Mouse (Mus musculus): ENCODE results near the gene Poldip2.
"Not testable (repeated sequence)": the region's sequence is repeated elsewhere in the genome, so short reads cannot be mapped to it uniquely, and the experiment has no call there.

Poldip2 gene

DNA sequence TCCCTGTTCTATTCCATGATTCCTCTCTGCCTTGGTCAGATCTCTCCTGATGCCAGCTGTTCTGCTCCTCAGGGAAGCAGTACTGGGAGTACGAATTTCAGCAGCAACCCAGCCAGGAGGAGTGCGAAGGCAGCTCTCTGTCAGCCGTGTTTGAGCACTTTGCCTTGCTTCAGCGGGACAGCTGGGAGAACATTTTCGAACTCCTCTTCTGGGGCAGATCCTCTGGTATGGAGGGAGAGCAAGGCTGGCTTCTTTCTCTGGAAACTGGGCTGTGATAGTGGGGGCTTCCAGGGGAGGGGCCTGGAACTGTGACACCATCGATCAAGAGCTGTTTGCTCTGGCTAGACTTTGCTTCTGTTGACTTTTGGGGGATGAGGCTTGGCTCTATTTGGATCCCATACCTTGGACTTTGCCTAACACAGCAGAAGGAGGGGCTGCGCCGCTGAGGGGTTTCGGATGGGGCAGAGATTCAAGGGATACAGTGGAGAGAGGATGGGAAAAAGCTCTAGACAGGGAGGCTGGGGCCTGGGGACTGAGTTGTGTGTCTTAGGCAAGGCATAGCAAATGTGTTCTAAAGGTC is 11.3 kb upstream of the Poldip2 start:
- no peak for DNase-seq (ENCODE audit: extremely low read depth, low read depth)

DNA sequence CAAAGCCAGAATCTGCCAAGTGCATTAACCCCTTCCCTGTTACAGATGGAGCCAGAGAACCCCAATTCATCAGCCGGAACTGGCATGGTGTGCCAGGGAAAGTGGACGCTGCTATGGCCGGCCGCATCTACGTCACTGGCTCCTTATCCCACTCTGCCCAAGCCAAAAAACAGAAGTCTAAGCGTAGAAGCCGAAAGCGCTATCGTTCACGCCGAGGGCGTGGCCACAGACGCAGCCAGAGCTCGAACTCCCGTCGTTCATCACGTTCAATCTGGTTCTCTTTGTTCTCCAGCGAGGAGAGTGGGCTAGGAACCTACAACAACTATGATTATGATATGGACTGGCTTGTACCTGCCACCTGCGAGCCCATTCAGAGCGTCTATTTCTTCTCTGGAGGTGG is 10.5 kb upstream of the Poldip2 start:
- peak; percentile 52 for DNase-seq (ENCODE audit: extremely low read depth, low read depth)

DNA sequence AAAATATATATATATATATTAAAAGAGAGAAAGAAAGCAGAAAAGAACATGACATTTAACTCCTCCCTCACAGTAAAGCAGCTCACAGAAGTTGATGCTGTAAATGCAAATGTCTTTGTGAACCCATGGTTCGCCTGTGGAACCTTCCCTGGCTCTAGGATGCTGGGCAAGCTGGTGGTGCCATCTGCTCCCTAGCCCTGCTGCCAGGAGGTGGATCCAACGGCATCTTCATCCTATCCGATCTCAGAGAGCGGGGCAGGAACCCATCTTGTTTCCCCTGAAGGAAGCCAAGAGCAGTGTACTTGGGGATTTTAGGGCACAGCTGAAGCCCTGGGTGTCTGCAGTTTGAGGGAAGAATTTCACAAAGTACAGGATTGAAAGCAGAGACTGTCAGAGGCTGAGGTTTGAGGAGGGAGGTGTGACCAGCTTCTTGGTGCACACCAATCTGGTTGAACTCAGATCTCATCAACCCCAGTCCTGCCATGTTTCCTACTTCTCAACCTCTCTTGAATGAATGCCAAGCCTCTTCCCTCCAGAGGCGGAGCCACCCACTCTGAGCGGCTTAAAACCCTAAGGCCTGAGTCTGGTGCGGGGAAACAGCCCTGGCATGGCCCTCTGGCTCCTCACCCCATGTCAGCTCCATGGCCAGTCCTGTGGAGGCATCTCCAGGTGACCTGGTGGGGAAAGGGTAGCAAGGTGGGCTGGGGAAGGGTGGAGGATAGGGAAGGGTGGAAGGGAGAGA is 8.9 kb upstream of the Poldip2 start, which contains the start of gene Sebox:
Sebox (plus strand) TSS at position 539 of the 742 bp plus-strand sequence.
- no peak for DNase-seq (ENCODE audit: extremely low read depth, low read depth)

DNA sequence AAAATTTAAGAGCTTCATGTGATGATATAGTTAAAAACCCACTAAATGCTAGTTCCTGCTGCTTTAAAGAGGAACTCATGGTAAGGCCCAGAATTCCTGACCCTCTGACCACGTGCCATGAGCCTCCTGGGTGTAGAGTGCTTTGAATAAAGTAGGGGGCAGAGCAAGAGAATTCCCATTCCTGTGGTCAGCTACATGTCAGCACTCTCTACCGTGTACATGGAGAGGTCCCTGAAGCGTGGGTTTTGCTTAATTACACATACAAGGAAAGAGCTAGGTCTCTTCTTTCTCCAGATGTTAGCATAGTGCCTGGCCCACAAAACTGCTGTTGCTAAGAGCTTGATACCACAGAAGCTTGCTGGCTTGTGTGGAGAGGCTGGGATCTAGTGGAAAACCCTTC is 6.6 kb upstream of the Poldip2 start:
- no peak for DNase-seq (ENCODE audit: extremely low read depth, low read depth)

DNA sequence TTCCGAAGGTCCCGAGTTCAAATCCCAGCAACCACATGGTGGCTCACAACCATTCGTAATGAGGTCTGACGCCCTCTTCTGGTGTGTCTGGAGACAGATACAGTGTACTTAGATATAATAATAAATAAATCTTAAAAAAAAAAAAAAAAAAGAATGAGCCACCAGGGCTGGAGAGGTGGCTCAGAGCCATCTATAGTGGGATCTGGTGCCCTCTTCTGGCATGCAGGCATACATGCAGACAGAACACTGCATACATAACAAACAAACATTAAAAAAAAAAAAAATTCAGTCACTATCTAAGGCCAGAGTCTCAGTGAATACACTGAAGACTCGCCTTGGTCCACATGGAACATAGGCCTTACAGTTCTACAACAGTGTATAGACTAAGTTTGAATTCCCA is 2.8 kb upstream of the Poldip2 start:
- DNase-seq (ENCODE audit: extremely low read depth, low read depth): no peak

DNA sequence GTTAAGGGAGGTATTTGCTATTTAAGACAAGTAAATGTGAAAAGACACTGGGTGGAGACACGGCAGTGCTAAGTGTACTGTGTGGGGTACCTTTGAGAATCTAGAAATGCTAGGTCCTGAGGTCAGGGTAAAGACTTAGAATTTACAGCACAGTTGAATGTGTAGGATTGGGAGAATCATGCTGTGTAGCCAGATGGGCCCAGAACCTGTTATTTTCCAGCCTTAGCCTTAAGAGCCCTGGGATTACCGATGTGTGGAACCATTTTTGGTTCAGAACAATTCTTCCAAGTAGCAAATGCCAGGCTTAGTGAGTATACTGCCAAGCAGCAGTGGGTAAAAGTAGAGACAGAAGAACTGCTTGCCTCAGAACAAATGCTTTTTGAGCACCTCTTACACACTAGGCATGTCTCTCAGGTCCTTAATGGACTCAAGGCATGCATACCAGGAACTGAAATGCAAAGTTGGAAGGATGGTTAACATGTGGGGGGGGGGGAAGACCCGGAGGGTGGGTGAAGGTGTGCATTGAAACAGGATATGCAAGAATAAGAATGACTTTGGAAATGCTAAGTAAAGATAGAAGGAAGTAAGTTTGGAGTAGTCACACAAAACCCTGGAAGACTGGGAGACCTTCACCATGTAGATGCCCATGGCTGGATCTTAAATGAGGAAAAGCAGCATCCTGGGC is 1.3 kb downstream of the Poldip2 start:
- DNase-seq (ENCODE audit: extremely low read depth, low read depth): no peak

DNA sequence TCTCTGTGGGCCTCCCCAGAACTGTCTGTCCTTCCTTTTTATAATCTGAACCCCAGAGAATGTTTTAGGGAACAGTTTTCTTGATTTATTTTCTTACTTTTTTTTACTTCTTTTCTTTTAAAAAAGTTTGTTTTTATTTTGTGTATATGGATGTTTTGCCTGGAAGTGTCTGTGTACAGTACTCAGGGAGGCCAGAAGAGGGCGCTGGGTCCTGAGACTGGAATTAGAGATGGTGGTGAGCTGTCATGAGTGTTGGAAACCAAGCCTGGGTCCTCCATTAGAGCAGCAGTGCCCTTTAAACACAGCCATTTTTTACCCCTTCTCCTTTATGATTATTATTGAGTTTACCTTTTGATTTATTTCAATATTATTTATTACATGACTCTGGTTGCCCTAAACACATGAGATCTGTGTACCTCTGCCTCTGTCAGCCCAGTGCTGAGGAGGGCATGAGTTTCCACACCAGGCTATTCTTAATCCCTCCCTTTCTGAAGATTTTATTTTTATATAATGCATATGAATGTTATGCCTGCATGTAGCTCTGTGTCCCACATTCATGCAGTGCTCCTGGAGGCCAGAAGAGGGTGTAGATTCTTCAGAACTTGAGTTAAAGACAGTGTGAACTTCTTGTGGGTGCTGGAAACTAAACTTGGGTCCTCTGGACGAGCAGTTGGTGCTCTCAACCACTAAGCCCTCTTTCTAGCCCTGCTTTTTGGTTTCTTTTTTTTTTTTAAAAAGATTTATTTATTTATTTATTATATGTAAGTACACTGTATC is 3.7 kb downstream of the Poldip2 start:
- no peak for DNase-seq (ENCODE audit: extremely low read depth, low read depth)

DNA sequence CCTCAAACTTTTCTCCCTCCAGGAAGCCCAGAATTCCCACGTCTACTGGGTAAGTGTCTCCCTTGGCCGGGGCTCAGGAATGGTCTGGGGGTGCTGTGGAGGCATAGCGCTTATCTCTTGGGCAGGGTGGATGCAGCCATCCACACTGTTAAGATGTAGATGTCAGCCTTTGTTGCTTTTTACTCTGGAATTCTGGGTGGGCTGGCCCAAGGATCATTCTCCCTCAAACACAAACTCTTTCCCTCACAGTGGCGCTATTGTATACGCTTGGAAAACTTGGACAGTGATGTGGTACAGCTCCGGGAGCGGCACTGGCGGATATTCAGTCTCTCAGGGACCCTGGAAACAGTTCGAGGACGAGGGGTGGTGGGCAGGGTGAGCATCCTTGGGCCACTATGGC is 6.9 kb downstream of the Poldip2 start:
- no peak for DNase-seq (ENCODE audit: extremely low read depth, low read depth)

DNA sequence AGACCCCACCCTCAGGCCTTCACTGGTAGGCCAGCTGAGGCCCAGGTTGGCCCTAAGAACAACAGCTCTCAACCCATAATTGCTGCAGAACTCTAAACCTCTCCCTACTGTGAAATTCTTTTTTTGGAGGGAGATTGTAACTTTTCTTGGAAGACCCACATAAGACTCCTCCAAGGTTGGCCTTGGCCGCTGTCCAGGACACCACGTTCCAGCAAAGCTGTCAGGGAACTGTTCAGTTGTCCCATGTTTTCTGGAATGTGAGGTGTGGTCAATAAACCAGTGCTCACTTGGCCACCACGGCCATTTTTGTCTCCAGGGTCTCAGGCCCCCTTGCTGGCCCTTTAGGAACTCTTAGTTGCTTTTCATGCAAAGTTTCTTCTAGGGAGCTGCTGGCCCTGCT is 9.9 kb downstream of the Poldip2 start:
- no peak for DNase-seq (ENCODE audit: extremely low read depth, low read depth)

DNA sequence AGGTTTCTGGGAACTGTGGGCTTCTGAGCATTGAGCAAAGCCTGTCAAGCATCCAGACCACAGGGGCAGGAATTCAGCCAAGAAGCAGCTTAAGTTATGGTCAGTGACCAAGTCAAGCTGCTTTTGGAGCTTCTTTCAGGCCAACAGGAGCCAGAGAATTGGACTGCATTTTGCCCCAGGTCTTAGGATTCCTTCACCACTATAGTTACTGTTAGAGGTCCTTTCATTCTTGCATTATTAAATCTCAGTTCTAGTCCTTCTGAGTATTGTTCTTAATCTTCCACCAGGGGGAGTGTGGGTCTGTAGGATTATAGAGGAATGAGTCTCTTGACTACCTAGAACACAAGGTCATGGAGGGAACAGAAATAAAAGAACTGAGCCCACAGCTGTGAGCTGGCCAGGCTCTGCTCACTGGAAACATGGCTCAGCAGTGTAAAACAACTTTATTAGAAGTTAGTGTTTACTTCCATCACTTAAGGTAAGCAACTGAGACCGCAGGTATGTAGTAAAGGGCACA is 10.5 kb downstream of the Poldip2 start:
- no peak for DNase-seq (ENCODE audit: extremely low read depth, low read depth)

DNA sequence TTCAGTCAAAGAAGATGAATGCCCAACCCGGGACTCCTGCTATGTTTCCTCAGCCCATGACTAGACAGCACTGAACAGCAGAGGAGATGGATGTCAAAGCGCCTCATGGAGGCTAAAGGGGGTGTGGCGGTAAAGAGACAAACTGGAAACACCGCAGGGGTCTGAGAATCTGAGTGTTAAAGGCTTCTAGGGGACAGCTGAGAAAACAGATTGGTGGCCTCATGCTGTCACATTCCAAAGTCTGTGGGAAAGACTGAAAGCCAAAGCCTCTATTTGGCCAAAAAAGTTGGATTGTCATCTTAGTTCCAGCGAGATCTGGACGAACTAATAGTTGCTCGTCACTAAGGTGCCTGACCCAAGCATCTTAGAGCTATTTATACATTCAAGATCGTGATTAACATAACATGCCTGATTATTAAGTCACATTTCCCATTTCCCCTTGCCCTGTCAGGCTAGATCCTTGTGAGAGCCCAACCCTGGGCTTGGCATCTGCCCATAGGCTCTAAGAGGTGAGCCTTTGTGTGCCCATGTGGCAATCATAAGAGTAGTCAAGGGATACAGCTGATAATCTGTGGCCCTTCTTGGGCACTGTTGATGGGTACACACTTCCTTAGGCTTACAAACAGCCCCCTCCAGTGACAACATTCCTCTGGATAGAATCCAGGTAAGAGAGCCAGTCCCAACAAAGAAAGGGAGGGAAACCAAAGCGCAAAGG is 11.4 kb downstream of the Poldip2 start:
- no peak for DNase-seq (ENCODE audit: extremely low read depth, low read depth)

DNA sequence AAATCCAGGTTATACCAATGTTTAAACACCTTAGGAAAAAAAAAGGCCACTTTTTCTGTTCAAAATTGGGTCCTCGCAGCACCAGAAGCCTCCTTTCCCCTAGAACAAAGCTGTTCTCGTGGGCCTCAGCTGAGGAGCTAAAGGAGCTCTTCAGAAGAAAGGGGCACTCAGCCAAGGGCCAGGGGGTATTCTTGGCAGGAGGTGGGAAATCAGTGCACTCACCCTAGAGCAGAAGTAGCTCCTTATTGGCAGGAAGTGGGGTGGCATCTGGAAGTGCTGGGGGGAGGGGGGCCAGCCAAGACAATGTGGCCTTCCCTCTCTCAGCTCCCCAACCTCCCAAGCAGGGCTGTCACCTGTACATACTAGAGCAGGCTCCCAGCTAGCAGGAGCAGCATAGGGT is 12.8 kb downstream of the Poldip2 start:
- DNase-seq (ENCODE audit: extremely low read depth, low read depth): no peak

DNA sequence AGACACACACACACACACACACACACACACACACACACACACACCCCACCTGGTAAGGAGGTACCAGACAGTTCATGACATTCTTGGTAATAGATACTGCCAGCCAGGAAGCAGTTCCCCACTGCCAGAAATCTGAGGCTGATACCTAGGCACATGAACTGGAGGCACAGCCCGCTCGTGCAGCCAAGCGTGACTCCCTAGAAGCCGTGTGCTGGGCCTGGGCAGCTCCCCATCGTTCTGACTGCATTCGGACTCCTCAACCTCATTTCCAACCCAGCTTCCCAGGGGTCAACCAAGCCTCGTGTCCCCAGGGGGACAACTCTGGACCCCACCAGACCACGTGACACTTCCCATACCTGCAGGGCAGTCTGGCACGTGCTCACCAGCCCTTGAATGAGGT is 16.7 kb downstream of the Poldip2 start:
- no peak for DNase-seq (ENCODE audit: extremely low read depth, low read depth)

DNA sequence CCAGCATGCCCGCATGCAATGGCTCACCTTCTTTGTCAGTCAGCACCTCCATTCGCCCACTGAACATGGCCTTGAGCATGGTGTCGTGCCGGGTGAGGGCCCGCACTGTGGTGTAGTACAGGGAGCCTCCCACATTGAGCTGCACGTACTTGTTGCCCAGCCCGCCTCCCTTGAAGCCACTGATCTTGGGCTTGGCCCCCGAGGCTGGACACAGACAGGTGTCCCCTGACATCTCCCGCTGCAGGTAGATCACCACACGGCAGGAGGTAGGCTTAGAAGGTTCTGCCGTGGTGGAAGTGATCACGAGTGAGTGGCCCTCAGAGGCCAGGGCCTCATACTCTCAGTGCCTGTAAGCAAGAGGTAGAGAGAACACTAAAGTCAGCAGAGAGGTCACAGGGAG is 18.0 kb downstream of the Poldip2 start:
- no peak for DNase-seq (ENCODE audit: extremely low read depth, low read depth)

DNA sequence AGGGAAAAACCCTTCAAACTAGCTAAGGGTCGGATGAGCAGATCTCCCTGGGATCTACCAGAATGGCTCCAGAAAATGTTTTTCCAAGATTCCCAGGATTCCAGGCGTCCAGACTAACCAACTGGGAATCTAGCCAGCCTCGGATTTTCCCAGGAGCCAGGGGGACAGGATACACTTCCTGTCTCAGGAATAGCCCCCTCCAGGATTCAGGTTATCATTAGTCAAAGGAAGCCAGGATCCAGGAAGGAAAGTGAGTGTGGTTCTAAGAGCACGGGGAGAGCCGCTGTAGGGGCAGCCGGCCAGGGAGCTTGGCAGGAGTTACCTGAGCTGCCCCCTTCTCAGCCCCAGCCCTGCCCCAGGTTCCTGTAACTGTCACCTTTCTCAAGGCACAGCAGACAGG is 19.1 kb downstream of the Poldip2 start:
- no peak for DNase-seq (ENCODE audit: extremely low read depth, low read depth)

DNA sequence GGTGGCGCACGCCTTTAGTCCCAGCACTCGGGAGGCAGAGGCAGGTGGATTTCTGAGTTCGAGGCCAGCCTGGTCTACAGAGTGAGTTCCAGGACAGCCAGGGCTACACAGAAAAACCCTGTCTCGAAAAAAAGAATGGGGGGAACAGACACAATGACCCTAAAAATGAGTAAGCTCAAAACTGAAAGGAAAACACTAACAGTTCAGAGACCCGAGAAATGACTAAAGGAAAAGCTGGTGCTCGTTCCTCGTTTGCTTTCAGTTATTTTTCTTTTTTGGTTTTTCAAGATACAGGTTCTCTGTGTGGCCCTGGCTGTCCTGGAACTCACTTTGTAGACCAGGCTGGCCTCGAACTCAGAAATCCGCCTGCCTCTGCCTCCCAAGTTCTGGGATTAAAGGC is 19.5 kb downstream of the Poldip2 start:
- not testable (repeated sequence) for DNase-seq (ENCODE audit: extremely low read depth, low read depth)

DNA sequence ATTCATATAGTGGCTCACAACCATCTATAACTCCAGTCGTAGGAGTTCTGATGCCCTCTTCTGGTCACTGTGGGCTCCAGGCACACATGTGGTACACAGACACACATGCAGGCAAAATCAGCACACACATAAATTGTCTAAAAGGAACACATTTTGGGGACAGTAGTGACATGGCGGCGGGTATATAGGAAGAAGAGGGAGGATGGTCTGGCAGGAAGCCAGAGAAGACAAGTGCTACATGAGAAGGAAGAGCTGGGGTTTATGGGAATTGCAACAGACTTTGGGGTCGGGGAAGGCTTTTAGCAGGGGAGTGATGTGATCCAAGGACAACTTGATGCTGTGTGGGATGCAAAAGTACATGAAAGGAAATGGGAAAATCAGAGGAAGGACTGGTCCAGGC is 22.5 kb downstream of the Poldip2 start:
- DNase-seq (ENCODE audit: extremely low read depth, low read depth): no peak

DNA sequence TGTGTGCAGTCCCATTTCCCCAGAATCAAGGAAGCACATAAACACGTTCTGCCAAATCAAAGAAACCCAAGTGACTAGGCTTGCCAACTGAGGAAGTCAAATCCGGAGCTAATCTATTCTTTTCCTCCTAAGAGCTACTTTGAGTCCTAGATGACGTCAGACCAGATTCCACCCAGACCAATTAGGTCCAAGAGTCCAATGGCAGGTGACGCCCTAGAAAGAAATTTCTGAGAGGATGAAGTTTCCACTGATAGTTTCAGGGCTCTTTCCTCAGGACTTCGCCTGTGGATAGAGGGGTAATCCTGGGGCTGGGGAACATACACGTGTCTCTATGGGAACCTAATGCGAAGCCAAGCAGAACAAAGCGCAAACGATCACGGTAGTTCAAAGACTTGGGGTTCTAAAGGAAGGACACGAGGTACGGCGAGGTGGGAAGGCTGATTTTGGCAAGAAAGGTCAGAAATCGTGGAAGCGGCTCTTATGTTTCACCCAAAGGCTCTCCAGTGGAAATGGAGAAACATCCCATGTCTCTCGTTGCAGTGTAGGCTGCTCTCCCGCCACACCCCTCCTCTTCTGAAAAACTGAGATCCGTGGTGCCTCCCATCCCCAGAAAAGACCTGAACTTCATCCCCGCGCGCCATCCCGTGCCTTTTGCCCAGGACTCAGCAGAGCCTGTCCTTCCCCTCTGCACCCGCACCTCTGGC is 23.5 kb downstream of the Poldip2 start:
- no peak for DNase-seq (ENCODE audit: extremely low read depth, low read depth)

DNA sequence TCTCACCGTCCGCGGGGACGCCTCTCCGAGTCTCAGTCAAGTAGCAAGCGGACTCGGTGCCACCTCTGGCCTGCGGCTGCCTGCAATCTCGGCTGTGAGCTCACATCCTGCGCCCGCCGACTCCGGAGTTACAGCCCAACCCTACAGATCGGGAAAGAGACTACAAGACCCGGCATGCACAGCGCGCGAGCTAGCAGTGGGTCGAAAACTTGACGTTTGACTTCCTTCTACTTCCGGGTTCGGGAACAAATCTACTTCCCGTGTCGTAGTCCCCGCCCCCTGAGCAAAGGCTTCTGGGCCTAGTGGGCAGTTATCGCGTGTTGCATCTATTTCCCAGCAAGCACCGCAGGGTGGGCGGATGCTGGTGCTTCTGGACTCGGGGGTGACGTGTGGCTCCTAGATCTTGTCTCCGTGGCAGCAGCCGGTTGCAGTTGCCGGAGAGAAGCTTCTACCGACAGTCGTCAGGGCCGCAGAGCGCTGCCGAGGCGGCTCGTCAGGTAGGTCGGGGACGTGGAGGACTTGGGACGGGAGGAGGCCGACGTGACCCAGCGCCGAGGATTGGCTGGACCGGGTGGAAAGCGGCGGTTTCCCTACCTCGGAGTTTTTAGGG is 24.2 kb downstream of the Poldip2 start, which contains the start of the genes Tnfaip1 and Ift20:
Tnfaip1 (minus strand) TSS at position 253 of the 610 bp plus-strand sequence.
Ift20 (plus strand) TSS at position 282 of the 610 bp plus-strand sequence.
- peak; percentile 99 for DNase-seq (ENCODE audit: extremely low read depth, low read depth)

DNA sequence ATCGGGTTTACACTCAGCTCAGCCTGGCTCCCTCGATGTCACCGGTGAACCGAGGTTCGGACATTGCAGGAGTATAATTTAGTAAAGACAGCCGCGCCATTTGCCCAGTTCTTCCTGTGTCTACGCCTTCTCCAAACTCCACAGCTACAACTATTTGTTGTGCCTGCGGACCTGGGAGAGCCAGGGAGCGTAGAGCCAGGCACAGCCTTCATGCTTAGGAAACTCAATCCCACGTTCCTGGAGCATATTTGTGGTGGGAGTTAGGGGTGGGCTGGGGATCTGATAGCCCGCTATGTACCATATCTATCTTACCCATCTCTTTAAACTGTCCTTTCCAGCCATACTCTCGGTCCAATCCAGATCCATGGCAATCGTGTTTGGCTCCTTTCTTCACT is 24.7 kb downstream of the Poldip2 start:
- DNase-seq (ENCODE audit: extremely low read depth, low read depth): no peak

Measured in MEL-GATA-1-ER (cell line).